In genomic region chr14:120119506-120119905, GRCm38 (mm10) we compare ENCODE assay signal across 15 mouse cellular contexts.
DNase-seq lines count a peak whose midpoint lies in the region; ATAC-seq and TF ChIP-seq lines count a peak whose summit lies in the region.
"Had no signal": no experiment of that assay in that cellular context is flagged by ENCODE, and none has a peak within 500 bp of the region (broad histone marks: within the 10 kb centered on the region; RNA-seq: fewer than 3 reads in every experiment).

No protein-coding gene starts in this region.

- H3K27ac ChIP-seq in hindbrain, postnatal 0 days: 0 out of 2 replicates have a peak overlapping the region, but pooled peaks have one; percentile 1
- H3K27ac ChIP-seq in hindbrain, embryonic 13.5 days: no peak overlapping the region
- H3K27ac ChIP-seq in intestine, postnatal 0 days (ENCODE audit: low read depth, low read length): no peak overlapping the region
- H3K27ac ChIP-seq: hindbrain, embryonic 12.5 days; limb, embryonic 12.5 days; liver, embryonic 15.5 days; midbrain, embryonic 13.5 days had no signal

- H3K4me3 ChIP-seq in hindbrain, postnatal 0 days (ENCODE audit: low read length): no peak overlapping the region
- H3K4me3 ChIP-seq in hindbrain, embryonic 13.5 days: no peak overlapping the region
- H3K4me3 ChIP-seq in intestine, postnatal 0 days (ENCODE audit: low read depth, low read length): no peak overlapping the region
- H3K4me3 ChIP-seq: hindbrain, embryonic 12.5 days; limb, embryonic 12.5 days; liver, embryonic 15.5 days; midbrain, embryonic 13.5 days had no signal

- H3K27me3 ChIP-seq in hindbrain, postnatal 0 days (ENCODE audit: insufficient read depth, low read length): no peaks in the 10 kb centered on the region
- H3K27me3 ChIP-seq in hindbrain, embryonic 13.5 days: no peaks in the 10 kb centered on the region
- no peaks in the 10 kb centered on the region for H3K27me3 ChIP-seq in intestine, postnatal 0 days (replicated peaks; ENCODE audit: control insufficient read depth, insufficient read depth, low read length)
- H3K27me3 ChIP-seq: hindbrain, embryonic 12.5 days; limb, embryonic 12.5 days; liver, embryonic 15.5 days; midbrain, embryonic 13.5 days had no signal

- peak; percentile 38 for ATAC-seq in frontal cortex, adult (ENCODE audit: low TSS enrichment)
- 0 out of 2 replicates have a peak, but pooled peaks have one; percentile 63 for ATAC-seq in hindbrain, postnatal 0 days
- no peak for ATAC-seq in hindbrain, embryonic 13.5 days (ENCODE audit: low FRiP score)
- no peak for ATAC-seq in intestine, postnatal 0 days
- ATAC-seq: CD4-positive, CD25-positive, alpha-beta regulatory T cell, adult 4 months; midbrain, embryonic 13.5 days had no signal

- no peaks in the 10 kb centered on the region for H3K36me3 ChIP-seq in hindbrain, postnatal 0 days (ENCODE audit: insufficient read depth, low read length)
- H3K36me3 ChIP-seq in hindbrain, embryonic 13.5 days: no peaks in the 10 kb centered on the region
- no peaks in the 10 kb centered on the region for H3K36me3 ChIP-seq in intestine, postnatal 0 days (ENCODE audit: control insufficient read depth, insufficient read depth)
- H3K36me3 ChIP-seq: hindbrain, embryonic 12.5 days; limb, embryonic 12.5 days; liver, embryonic 15.5 days; midbrain, embryonic 13.5 days had no signal

- peak; percentile 15 for TF ChIP-seq CTCF in hindbrain, postnatal 0 days (IDR thresholded peaks at IDR 0.05; ENCODE audit: low read depth)
- TF ChIP-seq CTCF in brain, embryonic 14.5 days (IDR thresholded peaks at IDR 0.05; ENCODE audit: borderline replicate concordance, extremely low read depth, insufficient read depth, insufficient read length): no peak
- no peak for TF ChIP-seq CTCF in intestine, postnatal 0 days (IDR thresholded peaks at IDR 0.05; ENCODE audit: low read depth)

- no peak for TF ChIP-seq POLR2A in brain, embryonic 14.5 days (IDR thresholded peaks at IDR 0.05; ENCODE audit: borderline replicate concordance, extremely low read depth, insufficient read depth, insufficient read length, poor library complexity, severe bottlenecking)

- no peaks in the 10 kb centered on the region for H3K9me3 ChIP-seq in hindbrain, postnatal 0 days (ENCODE audit: low read length)
- no peaks in the 10 kb centered on the region for H3K9me3 ChIP-seq in hindbrain, embryonic 13.5 days
- H3K9me3 ChIP-seq in intestine, postnatal 0 days (ENCODE audit: control insufficient read depth): no peaks in the 10 kb centered on the region
- H3K9me3 ChIP-seq: hindbrain, embryonic 12.5 days; limb, embryonic 12.5 days; liver, embryonic 15.5 days; midbrain, embryonic 13.5 days had no signal

- no peak for DNase-seq in frontal cortex, postnatal 25 days (ENCODE audit: low spot score in 2 of 2)
- DNase-seq in hindbrain, postnatal 0 days (ENCODE audit: low spot score): peak; percentile 40
- DNase-seq in brain, embryonic 14.5 days (ENCODE audit: low read depth): peak; percentile 53
- peak; percentile 55 to 82 for DNase-seq in layer of hippocampus, adult 18-20 months (ENCODE audit: low spot score in 2 of 2)
- DNase-seq: gastrocnemius, postnatal 10 days; kidney, adult 11 months; lung, postnatal 4 days had no signal

- H3K4me1 ChIP-seq in hindbrain, postnatal 0 days (ENCODE audit: insufficient read depth, low read length): no peaks in the 10 kb centered on the region
- H3K4me1 ChIP-seq in hindbrain, embryonic 13.5 days (replicated peaks): no peaks in the 10 kb centered on the region
- H3K4me1 ChIP-seq in intestine, postnatal 0 days (replicated peaks; ENCODE audit: control insufficient read depth, insufficient read depth, low read length): no peaks in the 10 kb centered on the region
- H3K4me1 ChIP-seq: hindbrain, embryonic 12.5 days; limb, embryonic 12.5 days; liver, embryonic 15.5 days; midbrain, embryonic 13.5 days had no signal

- H3K4me2 ChIP-seq in hindbrain, postnatal 0 days (ENCODE audit: low read depth, low read length): no peak overlapping the region
- H3K4me2 ChIP-seq in hindbrain, embryonic 13.5 days: no peak overlapping the region
- H3K4me2 ChIP-seq in intestine, postnatal 0 days (replicated peaks; ENCODE audit: low read depth): no peak overlapping the region
- H3K4me2 ChIP-seq: hindbrain, embryonic 12.5 days; limb, embryonic 12.5 days; liver, embryonic 15.5 days; midbrain, embryonic 13.5 days had no signal

- H3K9ac ChIP-seq in hindbrain, postnatal 0 days (replicated peaks; ENCODE audit: low read length): no peak overlapping the region
- H3K9ac ChIP-seq in hindbrain, embryonic 13.5 days: no peak overlapping the region
- H3K9ac ChIP-seq in intestine, postnatal 0 days (ENCODE audit: low read depth, low read length): no peak overlapping the region
- H3K9ac ChIP-seq: hindbrain, embryonic 12.5 days; limb, embryonic 12.5 days; liver, embryonic 15.5 days; midbrain, embryonic 13.5 days had no signal

- WGBS in hindbrain, postnatal 0 days: 62% methylated on average over 5 of the region's 5 CpGs
- WGBS in hindbrain, embryonic 13.5 days: 71% methylated on average over 5 of the region's 5 CpGs
- 83% methylated on average over 5 of the region's 5 CpGs for WGBS in intestine, postnatal 0 days

Comparison
In these comparisons a context has a peak if more than half of its experiments do, and no peak if none do; other contexts are left out.
1. ATAC-seq: peak in frontal cortex, adult (single experiment) and hindbrain, postnatal 0 days (single experiment); none in hindbrain, embryonic 13.5 days (single experiment) and intestine, postnatal 0 days (single experiment).
2. DNase-seq: peak in hindbrain, postnatal 0 days (single experiment), brain, embryonic 14.5 days (single experiment) and layer of hippocampus, adult 18-20 months (2 of 2); none in frontal cortex, postnatal 25 days (0 of 2).